Mouse (Mus musculus): ENCODE results near the gene Ccdc86. TPM values are rescaled to one million over a fixed set of nuclear protein-coding genes. Genes with fewer than 3 reads are reported as not detected.

The Ccdc86 gene
- 3.9 TPM in 2 replicates for polyA plus RNA-seq (2012; rRNA removed)

GRCm38 (mm10) chr19:10949112-10949511, at the start of gene Ccdc86:
Gene Ccdc86, minus strand, starts transcription at chr19:10949266.
- DNase-seq = peak; percentile 98
- Histone ChIP-seq H3K4me1 (ENCODE audit: control insufficient read depth, insufficient read depth, low read length) (peaks cover 10% of the 10 kb centered on the region), H3K27ac (ENCODE audit: insufficient read depth, low read depth, low read length) (peak within 1 kb of the TSS; percentile 46; the same call in 1 of the 2 replicates), H3K36me3 (ENCODE audit: control insufficient read depth, insufficient read depth, low read length) (no peaks in the 10 kb centered on the region), H3K27me3 (replicated peaks; ENCODE audit: control insufficient read depth, insufficient read depth, low read length) (no peaks in the 10 kb centered on the region), H3K4me3 (ENCODE audit: insufficient read depth, low read depth, low read length) (peak within 1 kb of the TSS; percentile 78)
- WGBS = under 1% methylated on average over 30 of the region's 30 CpGs
- TF ChIP-seq CTCF (conservative IDR thresholded peaks at IDR 0.05; ENCODE audit: insufficient read depth, insufficient read length, low read depth, low read length) (no peak), POLR2A (IDR thresholded peaks at IDR 0.05; ENCODE audit: low read depth, low read length) (peak; percentile 42)

DNA sequence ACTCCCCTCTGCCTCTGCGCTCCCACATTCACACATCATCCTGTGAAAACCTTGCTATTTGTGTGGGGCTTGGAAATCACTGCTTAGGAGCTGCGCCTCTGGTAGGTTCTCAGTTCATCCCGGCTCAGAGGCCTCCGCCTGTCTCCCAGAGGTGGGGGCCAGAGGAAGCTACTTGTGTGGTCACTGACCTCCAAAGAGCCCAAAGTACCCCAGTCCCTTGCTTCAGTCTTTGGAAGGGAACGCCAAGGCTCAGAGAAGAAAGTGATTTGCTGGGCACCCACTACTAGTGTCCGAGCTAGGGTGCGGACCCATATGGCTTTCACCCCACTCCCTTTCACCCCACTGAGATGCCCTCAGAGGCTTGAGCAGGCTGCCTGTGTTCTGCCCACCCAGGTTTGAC, 44.1 kb upstream of the Ccdc86 start, which contains the start of gene Ms4a15:
TSS of gene Ms4a15 (minus strand) at position 101 of the 400 bp plus-strand sequence.
- DNase-seq = no peak
- Histone ChIP-seq H3K4me3 (ENCODE audit: insufficient read depth, low read depth, low read length) (no peak within 1 kb of the TSS), H3K36me3 (ENCODE audit: control insufficient read depth, insufficient read depth, low read length) (no peaks in the 10 kb centered on the region), H3K27ac (ENCODE audit: insufficient read depth, low read depth, low read length) (no peak within 1 kb of the TSS), H3K27me3 (replicated peaks; ENCODE audit: control insufficient read depth, insufficient read depth, low read length) (no peaks in the 10 kb centered on the region), H3K4me1 (ENCODE audit: control insufficient read depth, insufficient read depth, low read length) (peaks cover 6% of the 10 kb centered on the region; the same call in 1 of the 2 replicates)
- no peak for TF ChIP-seq CTCF (conservative IDR thresholded peaks at IDR 0.05; ENCODE audit: insufficient read depth, insufficient read length, low read depth, low read length)
- TF ChIP-seq POLR2A (IDR thresholded peaks at IDR 0.05; ENCODE audit: low read depth, low read length) = no peak
- WGBS = 94% methylated on average over 7 of the region's 7 CpGs

DNA sequence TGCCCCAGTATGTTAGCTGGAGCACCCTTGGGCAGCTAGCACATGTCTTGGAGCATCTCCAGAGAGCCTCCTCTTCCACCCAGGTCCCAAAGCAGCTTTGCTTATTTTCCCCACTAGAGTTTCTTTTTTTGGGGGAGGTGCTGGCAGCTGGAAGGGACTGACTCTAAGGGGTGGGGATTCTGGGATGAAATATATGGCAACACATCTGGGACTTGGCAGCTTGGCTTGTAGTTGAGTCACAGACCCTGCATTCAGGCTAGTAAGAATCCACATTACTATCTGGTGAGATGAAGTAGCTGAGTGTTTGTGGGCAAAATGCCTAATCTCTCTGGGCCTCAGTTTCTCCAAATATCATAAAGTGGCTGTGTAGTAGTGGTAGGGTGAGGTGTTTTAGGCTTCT, 42.8 kb upstream of the Ccdc86 start:
- no peak for DNase-seq
- Histone ChIP-seq H3K36me3 (ENCODE audit: control insufficient read depth, insufficient read depth, low read length) (no peaks in the 10 kb centered on the region), H3K27ac (ENCODE audit: insufficient read depth, low read depth, low read length) (no peak overlapping the region), H3K4me1 (ENCODE audit: control insufficient read depth, insufficient read depth, low read length) (peaks cover 6% of the 10 kb centered on the region; the same call in 1 of the 2 replicates), H3K4me3 (ENCODE audit: insufficient read depth, low read depth, low read length) (no peak overlapping the region), H3K27me3 (replicated peaks; ENCODE audit: control insufficient read depth, insufficient read depth, low read length) (no peaks in the 10 kb centered on the region)
- TF ChIP-seq CTCF (conservative IDR thresholded peaks at IDR 0.05; ENCODE audit: insufficient read depth, insufficient read length, low read depth, low read length) = no peak
- no peak for TF ChIP-seq POLR2A (IDR thresholded peaks at IDR 0.05; ENCODE audit: low read depth, low read length)

GRCm38 (mm10) chr19:10990751-10991150, 41.7 kb upstream of the Ccdc86 start:
- 63% methylated on average over 1 of the region's 1 CpGs for WGBS
- TF ChIP-seq CTCF (conservative IDR thresholded peaks at IDR 0.05; ENCODE audit: insufficient read depth, insufficient read length, low read depth, low read length) = no peak
- no peak for TF ChIP-seq POLR2A (IDR thresholded peaks at IDR 0.05; ENCODE audit: low read depth, low read length)
- no peak for DNase-seq
- H3K27me3 ChIP-seq (replicated peaks; ENCODE audit: control insufficient read depth, insufficient read depth, low read length) = no peaks in the 10 kb centered on the region
- H3K4me1 ChIP-seq (ENCODE audit: control insufficient read depth, insufficient read depth, low read length) = peaks cover 3% of the 10 kb centered on the region; the same call in 1 of the 2 replicates
- H3K36me3 ChIP-seq (ENCODE audit: control insufficient read depth, insufficient read depth, low read length) = no peaks in the 10 kb centered on the region
- H3K27ac ChIP-seq (ENCODE audit: insufficient read depth, low read depth, low read length) = no peak overlapping the region
- no peak overlapping the region for H3K4me3 ChIP-seq (ENCODE audit: insufficient read depth, low read depth, low read length)

GRCm38 (mm10) chr19:10988563-10988962, 39.5 kb upstream of the Ccdc86 start:
- DNase-seq = peak; percentile 61
- TF ChIP-seq POLR2A (IDR thresholded peaks at IDR 0.05; ENCODE audit: low read depth, low read length) = no peak
- no peak for TF ChIP-seq CTCF (conservative IDR thresholded peaks at IDR 0.05; ENCODE audit: insufficient read depth, insufficient read length, low read depth, low read length)
- no peaks in the 10 kb centered on the region for H3K36me3 ChIP-seq (ENCODE audit: control insufficient read depth, insufficient read depth, low read length)
- H3K4me3 ChIP-seq (ENCODE audit: insufficient read depth, low read depth, low read length) = no peak overlapping the region
- 83% methylated on average over 1 of the region's 1 CpGs for WGBS
- H3K27ac ChIP-seq (ENCODE audit: insufficient read depth, low read depth, low read length) = no peak overlapping the region
- peaks cover 3% of the 10 kb centered on the region; the same call in 1 of the 2 replicates for H3K4me1 ChIP-seq (ENCODE audit: control insufficient read depth, insufficient read depth, low read length)
- no peaks in the 10 kb centered on the region for H3K27me3 ChIP-seq (replicated peaks; ENCODE audit: control insufficient read depth, insufficient read depth, low read length)

GRCm38 (mm10) chr19:10985889-10986288, 36.8 kb upstream of the Ccdc86 start:
- TF ChIP-seq POLR2A (IDR thresholded peaks at IDR 0.05; ENCODE audit: low read depth, low read length) = no peak
- TF ChIP-seq CTCF (conservative IDR thresholded peaks at IDR 0.05; ENCODE audit: insufficient read depth, insufficient read length, low read depth, low read length) = no peak
- H3K27me3 ChIP-seq (replicated peaks; ENCODE audit: control insufficient read depth, insufficient read depth, low read length) = no peaks in the 10 kb centered on the region
- H3K4me3 ChIP-seq (ENCODE audit: insufficient read depth, low read depth, low read length) = no peak overlapping the region
- no peak for DNase-seq
- H3K36me3 ChIP-seq (ENCODE audit: control insufficient read depth, insufficient read depth, low read length) = no peaks in the 10 kb centered on the region
- H3K4me1 ChIP-seq (ENCODE audit: control insufficient read depth, insufficient read depth, low read length) = peaks cover 3% of the 10 kb centered on the region; the same call in 1 of the 2 replicates
- WGBS = 89% methylated on average over 4 of the region's 4 CpGs
- H3K27ac ChIP-seq (ENCODE audit: insufficient read depth, low read depth, low read length) = no peak overlapping the region

DNA sequence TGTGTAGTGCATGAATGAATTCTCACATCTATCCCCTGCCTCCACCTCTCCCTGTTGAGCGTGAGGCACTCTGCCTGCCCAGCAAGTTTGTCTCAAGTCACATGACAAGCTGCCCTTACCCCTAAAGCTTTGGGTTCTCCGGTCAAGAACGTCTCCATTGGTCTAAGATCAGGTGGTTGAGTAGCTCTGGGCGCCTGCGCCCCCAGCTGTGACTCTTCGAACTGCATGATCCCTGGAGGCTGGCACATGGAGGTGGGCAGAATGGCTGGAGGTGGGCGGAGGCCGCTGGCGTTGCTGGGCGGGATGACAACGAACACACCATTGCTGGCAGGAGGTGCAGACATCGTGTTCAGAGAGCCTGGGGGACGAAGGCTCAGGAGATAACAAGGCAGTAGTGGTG, 35.5 kb upstream of the Ccdc86 start:
- peaks cover 3% of the 10 kb centered on the region; the same call in 1 of the 2 replicates for H3K4me1 ChIP-seq (ENCODE audit: control insufficient read depth, insufficient read depth, low read length)
- no peak overlapping the region for H3K27ac ChIP-seq (ENCODE audit: insufficient read depth, low read depth, low read length)
- TF ChIP-seq CTCF (conservative IDR thresholded peaks at IDR 0.05; ENCODE audit: insufficient read depth, insufficient read length, low read depth, low read length) (no peak), POLR2A (IDR thresholded peaks at IDR 0.05; ENCODE audit: low read depth, low read length) (no peak)
- no peak for DNase-seq
- no peaks in the 10 kb centered on the region for H3K27me3 ChIP-seq (replicated peaks; ENCODE audit: control insufficient read depth, insufficient read depth, low read length)
- H3K36me3 ChIP-seq (ENCODE audit: control insufficient read depth, insufficient read depth, low read length) = no peaks in the 10 kb centered on the region
- H3K4me3 ChIP-seq (ENCODE audit: insufficient read depth, low read depth, low read length) = no peak overlapping the region
- WGBS = 83% methylated on average over 13 of the region's 13 CpGs
